Mouse (Mus musculus) MEL-GATA-1-ER (cell line): ENCODE results near the gene Nsun7.
"Not testable (repeated sequence)": the region's sequence is repeated elsewhere in the genome, so short reads cannot be mapped to it uniquely, and the experiment has no call there.

Experiments
- DNase-seq: peaks from one replicate; pipeline ENCODE4 v3.0.0-alpha.2; 2012; ENCODE audit warnings: low read depth; ENCODE audit errors: extremely low read depth

Gene Nsun7

DNA sequence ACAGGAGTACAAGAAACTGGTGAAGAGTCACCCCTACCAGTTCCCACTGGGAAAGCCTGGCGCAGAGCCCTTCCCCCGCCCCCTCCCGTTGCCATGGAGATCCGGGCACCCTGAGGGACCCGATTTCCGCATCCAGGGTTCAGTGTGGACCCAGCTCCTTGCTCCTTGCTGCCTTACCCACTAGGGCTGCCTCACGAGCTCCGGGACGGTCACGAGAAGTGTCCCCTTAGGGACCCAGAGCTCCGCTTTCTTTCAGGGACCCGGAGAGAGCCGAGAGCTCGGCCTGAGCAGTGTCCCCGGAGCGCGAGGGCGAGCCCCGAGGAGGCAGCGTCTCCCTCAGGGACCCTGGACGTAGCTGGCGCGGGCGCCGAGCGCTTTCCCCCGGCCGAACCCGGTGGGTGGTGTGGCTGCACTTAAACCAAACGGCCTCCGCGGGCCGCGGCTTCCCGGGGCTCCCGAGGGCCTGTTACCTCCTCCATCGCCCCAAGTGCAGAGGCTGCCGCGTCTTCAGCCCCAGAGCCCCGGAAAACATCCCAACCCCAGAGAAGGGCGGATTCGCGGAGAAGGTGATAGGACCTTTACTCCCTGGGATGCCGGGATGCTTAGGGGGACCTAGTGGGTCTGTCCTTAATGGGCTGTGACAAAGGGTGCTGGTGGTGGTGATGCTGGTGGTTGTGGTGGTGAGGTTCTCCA lies at the start of gene Nsun7:
Nsun7 (plus strand) TSS at position 142 of the 693 bp plus-strand sequence.
- DNase-seq: no peak

DNA sequence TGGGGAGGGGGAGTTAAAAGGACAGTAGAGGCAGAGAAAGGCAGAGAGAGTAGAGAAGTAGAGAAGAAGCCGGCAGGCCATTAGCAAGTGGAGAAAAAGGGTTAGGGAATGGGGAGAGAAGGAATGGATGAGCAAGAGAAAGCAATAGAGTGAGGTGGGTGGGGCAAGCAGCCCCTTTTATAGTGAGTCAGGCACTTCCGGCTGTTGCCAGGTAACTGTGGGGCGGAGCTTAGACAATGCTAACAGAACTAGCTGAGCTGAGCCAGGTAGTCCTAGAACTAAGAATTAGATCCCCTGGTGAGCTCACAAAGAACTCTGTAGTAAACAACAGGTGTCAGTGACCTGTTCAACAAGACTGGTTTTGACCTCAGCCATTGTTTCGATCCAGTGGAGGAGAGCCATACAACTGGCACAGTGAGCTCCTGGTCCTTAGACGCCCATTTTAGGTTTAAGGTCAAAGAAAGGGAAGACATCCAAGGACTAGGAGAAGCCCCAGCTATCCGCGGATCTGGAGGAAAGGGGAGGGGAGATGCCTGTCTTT lies 45.2 kb upstream of the Nsun7 start:
- no peak for DNase-seq

DNA sequence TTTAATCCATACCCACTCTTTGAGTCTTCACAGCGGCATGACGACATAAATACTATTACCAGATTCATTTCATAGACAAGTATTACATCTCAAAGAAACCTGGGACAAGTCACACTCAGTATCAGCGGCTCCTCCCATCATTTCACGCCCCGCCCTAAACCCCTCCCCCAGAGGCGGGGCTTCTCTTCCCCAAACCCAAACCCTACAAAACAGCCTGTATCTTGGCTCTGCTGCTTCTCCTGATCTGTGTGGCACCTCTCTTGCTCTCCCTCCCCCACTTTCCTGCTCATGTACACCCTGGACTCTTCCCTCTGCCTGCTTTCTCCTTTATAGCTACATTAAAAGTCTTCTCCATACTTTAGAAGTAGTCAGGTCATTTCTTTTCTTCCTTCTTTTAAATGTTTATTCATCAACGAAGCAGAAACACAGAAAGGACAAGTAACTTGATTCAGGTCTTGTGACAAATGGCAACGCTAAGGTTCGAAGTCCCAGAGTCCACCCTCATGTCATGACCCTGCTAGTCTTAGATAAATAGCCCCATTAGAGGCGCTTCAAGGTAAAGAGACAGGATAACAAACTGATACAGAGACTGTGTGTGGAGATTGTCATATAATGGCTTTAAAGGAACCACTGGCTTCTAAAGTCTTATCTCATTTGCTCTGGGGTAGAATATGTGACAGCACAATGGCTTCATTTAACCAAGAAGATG lies 44.0 kb upstream of the Nsun7 start:
- no peak for DNase-seq

DNA sequence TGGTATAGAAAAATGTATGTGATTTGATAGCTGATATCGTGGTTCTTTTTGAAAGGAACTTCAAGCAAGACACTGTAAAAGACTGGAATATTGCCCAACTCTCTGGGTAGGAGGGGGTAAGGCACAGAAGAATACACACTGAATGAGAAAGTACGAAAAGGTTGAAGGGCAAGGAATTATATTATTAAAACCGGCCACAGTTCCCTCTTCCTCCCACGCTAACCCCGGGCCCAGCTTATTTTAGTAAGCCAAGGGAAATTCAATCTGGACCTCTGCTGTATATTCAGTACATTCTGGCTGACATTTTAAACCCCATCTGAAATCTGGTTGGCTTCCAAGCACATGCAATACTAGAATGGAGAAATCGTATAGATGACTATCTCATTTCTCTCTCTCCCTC lies 40.0 kb upstream of the Nsun7 start:
- no peak for DNase-seq

DNA sequence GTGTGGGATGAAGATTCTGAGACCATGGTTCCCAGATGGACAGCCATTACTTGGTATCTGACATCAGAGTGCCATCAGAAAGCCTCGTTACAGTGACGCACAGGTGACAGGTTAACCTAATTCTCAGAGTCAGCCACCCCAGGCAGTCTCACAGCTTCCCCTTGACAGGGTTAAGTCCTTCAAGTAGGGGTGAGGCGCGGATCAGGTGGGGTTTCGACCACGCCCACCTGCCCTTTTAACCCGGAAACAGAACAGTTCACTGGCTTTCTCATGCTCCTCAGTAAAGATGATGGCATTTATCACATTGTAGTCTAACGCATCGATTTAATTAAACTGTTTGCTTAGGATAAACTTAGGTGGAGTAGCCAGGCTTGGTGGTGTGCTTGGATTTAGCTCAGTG lies 39.1 kb upstream of the Nsun7 start:
- DNase-seq: no peak

DNA sequence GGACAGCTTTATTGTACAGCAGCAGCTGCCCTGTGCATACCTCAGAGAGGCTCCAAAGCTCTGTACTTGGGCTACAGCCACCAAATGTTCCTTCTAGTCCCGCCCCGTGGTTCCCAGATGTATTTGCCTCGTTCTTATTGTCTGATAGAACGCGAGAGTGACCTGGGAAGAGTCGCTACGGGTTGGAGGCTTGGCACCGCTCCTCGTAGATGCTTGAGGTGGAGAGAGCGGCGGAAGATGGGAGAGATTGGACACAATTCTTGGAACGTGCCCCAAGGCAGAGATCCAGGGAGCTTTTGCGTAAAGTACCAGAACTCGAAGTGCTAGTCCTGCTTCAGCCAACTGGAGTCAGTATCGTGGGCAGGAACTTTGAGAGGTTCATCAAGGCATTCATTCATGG lies 36.8 kb upstream of the Nsun7 start:
- DNase-seq: no peak

DNA sequence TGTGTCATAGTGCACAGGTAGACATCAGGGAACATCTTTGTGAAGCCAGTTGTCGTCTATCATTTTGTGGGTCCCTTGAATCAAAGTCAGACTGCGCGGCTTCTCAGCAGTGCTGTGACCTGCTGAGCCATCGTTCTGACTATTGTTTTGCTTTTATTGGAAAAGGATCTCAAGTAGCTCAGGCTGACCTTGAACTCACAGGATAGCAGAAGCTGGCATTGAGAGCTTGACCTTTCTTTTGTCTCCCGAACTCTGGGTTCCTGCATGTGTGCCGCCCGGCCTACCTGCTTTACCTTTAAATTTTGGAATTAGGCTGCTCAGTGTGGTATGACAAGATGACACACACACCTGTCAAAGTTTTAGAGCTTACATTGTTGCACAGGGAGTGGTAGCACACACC lies 33.2 kb upstream of the Nsun7 start:
- DNase-seq: no peak

DNA sequence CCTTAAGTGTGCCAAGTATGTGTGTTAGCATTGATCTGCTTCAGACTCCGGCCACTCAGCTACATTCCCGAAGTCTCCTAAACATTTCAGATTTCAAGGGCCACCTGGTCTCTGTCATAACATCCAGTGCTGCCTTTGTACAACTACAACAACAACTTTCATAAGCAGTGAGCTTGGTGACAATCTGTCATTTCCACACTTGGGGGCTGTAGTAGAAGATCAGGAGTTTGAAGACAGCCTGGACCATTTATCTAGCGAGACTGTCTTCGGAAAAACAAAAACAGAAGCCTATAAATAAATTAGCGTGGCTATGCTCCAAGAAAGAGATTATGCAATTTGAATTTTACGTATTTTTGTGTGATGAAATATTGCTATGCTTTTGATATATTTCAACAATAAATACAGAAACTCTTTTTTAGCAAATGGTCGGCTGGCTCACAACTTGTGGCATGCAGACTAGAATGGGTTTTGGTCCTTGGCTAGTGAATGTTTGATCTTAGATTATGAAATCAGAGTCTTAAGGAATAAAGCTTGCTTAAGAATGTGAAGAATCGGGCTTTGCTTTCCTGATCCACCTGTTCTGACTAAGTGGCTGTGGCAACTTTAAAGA lies 27.9 kb upstream of the Nsun7 start:
- DNase-seq: no peak

DNA sequence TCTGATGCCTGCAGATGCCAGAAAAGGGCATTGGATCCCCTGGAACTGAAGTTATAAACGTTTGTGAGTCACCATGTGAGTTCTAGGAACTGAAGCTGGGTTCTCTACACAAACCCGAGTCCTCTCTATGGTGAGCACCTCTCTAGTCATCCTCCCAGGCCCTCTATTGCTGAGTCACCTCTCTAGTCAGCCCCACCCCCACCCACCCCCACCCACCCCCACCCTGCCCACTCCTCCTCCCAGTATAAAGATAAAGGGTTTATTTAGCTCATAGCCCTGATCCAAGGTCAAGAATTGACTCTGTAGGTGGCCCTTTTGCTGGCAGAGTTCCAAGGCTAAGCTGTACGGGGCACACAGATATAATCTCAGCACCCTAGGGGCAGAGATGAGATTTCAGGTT lies 27.2 kb upstream of the Nsun7 start:
- DNase-seq: no peak

DNA sequence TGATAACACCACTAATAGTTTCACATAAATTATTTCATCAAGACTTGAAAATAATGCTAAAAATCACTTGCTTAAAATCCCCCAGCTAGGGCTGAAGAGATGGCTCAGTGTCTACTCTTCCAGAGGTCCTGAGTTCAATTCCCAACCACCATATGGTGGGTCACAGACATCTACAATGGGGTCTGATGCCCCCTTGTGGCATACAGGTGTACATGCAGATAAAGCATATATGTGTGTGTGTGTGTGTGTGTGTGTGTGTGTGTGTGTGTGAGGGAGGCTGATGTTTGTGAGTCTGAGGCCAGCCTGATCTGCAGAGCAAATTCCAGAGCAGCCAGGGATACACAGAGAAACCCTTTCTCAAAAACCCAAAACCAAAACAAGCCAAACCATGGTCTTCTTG lies 17.8 kb upstream of the Nsun7 start:
- DNase-seq: no peak

DNA sequence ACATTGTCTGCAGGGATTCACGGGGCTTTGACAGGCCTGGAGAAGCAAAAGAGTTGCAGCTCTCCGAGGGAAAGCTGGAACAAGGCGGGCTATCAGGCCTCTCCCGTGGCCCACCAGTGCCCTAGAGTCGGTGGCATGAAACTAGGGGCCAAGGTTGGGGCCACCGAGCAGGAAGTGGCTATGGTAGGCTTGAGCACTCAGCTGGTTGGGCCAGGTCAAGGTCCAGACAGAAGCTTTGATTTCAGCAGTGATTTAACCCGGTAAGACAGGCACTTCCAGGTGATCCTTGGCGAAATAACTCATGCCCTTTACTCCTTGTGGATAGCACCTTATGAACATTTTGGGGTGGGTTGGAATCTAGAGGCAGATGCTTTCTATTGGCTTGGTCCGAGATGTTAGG lies 16.2 kb upstream of the Nsun7 start:
- DNase-seq: no peak

DNA sequence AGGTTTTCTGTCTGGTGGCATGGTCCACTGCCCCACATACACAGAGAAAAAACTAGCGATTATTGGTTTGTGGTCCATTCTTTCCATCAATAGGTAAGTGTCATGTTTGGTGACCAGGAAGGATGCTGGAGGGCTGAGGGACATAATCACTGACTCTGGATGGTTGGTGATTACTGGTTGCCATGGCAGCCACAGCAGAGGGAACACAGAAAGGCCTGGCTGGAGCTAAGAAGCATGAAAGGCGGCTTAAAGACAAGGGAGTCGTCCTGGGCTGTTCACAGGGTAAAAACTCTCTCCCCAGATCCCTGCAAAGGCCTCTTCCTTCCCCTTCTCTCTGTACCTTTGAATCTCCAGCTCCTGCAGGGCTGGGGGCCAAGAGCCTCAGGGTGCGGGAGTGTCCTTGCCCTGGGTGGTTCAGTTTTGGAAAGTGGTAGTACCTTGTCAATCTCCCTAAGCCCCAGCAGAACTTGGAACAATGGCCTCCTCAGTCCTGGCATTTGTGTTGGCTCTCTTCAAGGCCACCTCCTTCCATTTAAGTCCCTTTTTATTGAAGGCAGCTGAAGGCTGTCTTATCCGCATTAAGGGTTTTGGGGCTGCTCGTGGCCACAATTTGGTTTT lies 15.5 kb upstream of the Nsun7 start:
- no peak for DNase-seq

DNA sequence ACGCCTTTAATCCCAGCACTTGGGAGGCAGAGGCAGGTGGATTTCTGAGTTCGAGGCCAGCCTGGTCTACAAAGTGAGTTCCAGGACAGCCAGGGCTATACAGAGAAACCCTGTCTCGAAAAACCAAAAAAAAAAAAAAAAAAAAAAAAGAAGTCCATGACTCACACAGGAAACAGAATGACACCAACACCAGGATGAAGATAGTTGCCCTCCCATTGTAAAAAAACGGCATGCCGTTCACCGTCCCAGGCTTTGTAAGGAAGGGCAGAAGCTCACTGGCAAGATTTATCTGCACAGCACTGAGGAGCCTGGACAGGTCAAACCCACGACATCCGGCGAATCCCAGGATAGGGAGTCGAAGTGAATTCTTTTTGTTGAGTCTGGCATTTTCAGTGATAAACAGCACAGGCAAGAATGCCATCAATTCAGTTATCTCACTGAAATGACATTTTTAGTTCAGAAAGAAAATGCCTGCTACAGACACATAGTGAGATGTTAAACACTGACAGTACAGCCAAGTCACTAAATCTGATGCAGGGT lies 13.7 kb upstream of the Nsun7 start:
- no peak for DNase-seq

DNA sequence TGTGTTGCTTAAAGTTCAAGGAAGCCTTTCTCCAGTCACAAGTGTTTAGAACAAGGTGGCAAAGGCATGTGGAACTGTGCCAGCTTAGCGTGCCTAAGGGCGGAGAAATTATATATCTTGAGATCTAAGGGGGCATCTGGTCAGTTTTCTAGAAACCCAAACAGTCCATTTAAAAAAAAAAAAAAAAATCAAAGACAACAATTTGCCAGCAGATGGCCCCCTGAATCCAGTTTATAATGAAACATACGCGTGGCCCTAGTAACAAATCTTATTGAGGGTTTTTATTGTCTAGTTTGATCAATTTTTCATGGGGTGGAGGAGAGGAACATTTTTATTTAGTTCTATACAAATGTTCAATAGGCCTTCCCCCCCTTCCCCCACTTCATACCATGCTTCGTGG lies 6.5 kb upstream of the Nsun7 start:
- no peak for DNase-seq

DNA sequence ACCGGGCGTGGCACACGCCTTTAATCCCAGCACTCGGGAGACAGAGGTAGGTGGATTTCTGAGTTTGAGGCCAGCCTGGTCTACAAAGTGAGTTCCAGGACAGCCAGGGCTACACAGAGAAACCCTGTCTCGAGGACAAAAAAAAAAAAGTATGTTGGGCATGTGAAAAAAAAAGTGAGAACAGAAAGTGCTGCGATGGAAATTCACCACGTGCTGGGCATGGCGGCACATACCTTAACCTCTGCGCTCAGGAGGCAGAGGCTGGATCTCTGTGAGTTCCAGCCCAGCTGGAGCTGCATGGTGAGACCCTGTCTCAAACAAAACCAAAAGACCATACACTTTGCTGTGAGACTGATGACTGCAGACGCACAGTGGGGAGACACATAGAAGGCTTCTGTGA lies 4.7 kb upstream of the Nsun7 start:
- no peak for DNase-seq

DNA sequence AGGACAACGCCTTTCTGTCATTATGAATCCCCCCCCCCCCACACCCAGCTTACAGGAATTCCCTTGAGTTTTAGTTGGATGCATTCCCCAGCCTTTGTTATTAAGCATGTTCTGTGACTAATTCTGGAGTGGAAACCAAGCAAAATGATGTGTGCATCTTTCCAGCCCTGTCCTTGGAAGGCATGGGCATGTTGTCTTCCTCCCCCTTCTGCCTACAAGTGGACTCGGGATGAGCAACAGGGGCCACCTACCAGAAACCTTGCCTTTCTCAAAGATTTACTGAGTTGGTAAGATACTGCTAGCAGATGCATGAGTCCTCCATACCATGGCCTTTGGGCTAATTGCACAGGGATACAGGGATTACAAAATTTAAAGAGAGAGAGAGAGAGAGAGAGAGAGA lies 697 bp upstream of the Nsun7 start:
- DNase-seq: no peak

DNA sequence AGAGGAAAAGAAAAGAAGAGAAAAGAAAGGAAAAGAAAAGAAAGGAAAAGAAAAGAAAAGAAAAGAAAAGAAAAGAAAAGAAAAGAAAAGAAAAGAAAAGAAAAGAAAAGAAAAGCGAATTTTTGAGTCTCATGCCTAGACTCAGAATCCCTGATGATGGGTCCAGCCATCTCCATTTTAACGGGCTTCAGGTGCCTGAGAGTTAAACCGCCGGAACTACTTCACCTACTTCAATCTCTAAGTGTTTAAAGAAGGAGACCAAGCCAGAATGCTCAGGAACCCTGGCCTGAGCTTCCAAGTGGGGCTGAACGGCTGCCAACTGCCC lies 304 bp upstream of the Nsun7 start:
- not testable (repeated sequence) for DNase-seq

DNA sequence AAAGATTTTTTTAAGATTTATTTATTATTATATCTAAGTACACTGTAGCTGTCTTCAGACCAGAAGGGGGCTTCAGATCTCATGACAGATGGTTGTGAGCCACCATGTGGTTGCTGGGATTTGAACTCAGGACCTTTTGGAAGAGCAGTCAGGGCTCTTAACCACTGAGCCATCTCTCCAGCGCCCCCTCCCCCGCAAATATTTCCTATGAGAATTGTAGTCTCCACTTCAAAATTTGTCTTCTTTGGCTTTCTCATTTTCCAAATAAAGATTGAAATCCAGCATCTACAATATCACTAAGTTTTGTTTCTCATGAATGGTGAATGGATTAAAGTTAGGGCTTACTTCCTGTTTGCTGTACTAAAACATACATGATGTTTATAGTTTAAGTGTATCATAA lies 2.8 kb downstream of the Nsun7 start:
- no peak for DNase-seq

DNA sequence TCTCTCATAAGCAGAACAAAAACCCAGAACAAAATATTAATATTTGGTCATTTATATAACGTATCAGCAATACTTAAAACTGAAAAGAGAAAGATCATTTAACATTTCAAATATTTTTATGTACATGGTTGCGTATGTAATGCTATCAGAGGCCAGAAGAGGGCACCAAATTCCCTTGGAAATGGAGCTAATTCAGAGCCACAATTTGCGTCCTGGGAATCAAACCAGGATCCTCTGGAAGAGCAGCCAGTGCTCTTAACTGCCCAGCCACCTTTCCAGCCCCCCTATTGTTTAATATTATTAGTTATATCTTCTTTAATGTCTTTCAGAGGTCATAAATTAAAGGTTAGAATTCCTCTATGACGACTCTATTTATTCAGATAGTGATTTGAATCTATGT lies 3.7 kb downstream of the Nsun7 start:
- DNase-seq: no peak

DNA sequence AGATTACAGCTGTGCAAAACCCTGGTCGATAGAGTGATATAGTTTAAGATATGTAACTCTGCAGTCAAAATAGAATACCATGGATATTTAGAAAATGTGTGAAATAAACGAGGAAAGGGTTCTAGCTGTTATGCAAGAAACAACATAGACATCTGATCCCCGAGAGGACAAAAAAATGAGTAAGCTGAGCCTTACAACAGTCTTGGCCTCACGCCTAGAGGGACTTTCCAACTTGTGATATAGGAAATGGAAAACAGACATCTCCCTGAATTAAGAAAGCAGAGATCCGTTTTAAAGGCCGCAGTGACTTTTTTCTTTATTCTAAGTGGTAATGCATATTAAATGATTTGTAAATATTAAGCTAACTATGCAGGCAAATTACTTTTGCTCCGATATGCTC lies 9.9 kb downstream of the Nsun7 start:
- no peak for DNase-seq

DNA sequence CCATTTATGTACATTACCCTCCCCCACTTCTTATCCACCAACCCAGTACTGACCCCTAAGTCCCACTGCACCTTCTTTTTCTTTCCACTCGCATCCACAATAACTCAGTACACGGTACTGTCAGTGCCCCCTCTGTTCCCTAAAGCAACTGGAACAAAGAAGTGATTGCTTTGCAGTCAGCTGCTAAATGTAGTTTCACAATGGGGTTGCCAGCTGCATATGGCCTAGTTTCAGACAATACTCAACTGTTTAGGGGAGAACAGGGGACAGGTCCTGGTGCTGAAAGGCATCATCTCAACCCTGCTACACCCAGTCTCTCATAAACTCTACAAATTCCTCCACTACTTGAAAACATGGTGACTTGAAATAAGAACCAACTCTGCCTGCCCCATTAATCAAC lies 11.4 kb downstream of the Nsun7 start:
- no peak for DNase-seq

DNA sequence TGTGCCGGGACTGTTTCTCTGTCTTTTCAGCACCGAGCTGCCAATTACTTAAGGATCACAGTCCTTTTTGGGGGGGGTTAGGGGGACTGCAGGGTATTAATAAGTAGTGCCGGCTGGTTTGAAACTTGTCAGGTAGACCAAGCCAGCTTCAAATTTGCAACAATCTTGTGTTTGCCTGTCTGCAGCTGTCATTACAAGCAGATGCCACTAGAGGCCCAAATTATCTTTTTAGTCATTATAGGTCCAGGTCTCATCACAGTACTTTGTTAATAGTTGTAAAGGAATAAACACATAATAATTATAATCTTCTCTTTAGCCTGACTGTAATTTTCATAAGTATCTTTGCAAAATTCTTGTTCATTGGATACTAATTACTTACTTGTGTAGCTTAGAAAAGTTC lies 14.7 kb downstream of the Nsun7 start:
- DNase-seq: no peak
